Mouse (Mus musculus) MEL (cell line): ENCODE results near the gene Camk2b. TPM values are rescaled to one million over a fixed set of nuclear protein-coding genes. Genes with fewer than 3 reads are reported as not detected.

Experiments used
- DNase-seq: peaks from one replicate; pipeline ENCODE4 v3.0.0; 2011; ENCODE audit warnings: low read depth, low spot score
- H3K27ac ChIP-seq: 2 replicates; pipeline ENCODE4 v1.5.1; 2012; ENCODE audit warnings: low read depth, mild to moderate bottlenecking, control low read depth, low read length, moderate library complexity; ENCODE audit not compliant: control insufficient read depth
- H3K27me3 ChIP-seq, 2 experiments: fragments of 150-350 bp in 1 of 2; sonication (generic) in 1 of 2; 2 replicates each; pipeline ENCODE4 v1.6.1; 2012; ENCODE audit warnings: low read length in 2 of 2, mild to moderate bottlenecking in 2 of 2, improper control_type of control experiment in 1 of 2, moderate library complexity in 1 of 2; ENCODE audit not compliant: insufficient read depth in 2 of 2, control insufficient read depth in 1 of 2
- H3K36me3 ChIP-seq, 2 experiments: 2 replicates each; pipeline ENCODE4 v1.6.1; 2012 to 2014; ENCODE audit warnings: low read length in 2 of 2, improper control_type of control experiment in 1 of 2, inconsistent platforms in 1 of 2, mild to moderate bottlenecking in 1 of 2; ENCODE audit not compliant: insufficient read depth in 2 of 2, control insufficient read depth in 1 of 2
- H3K4me1 ChIP-seq, 2 experiments: fragments of 150-350 bp in 1 of 2; sonication (generic) in 1 of 2; 2 replicates each; pipeline ENCODE4 v1.6.1; 2012; ENCODE audit warnings: low read length in 2 of 2, improper control_type of control experiment in 1 of 2, mild to moderate bottlenecking in 1 of 2; ENCODE audit not compliant: insufficient read depth in 2 of 2, control insufficient read depth in 1 of 2
- H3K4me3 ChIP-seq, 2 experiments: fragments of 150-350 bp in 1 of 2; sonication (generic) in 1 of 2; 2 replicates each; pipeline ENCODE4 v1.5.1; 2012; ENCODE audit warnings: low read depth in 2 of 2, low read length in 2 of 2, mild to moderate bottlenecking in 2 of 2, moderate library complexity in 2 of 2, control low read depth in 1 of 2, improper control_type of control experiment in 1 of 2; ENCODE audit not compliant: control insufficient read depth in 1 of 2, insufficient read depth in 1 of 2
- H3K79me2 ChIP-seq: 2 replicates; pipeline ENCODE4 v1.6.1; 2012; ENCODE audit warnings: mild to moderate bottlenecking, low read length, moderate library complexity; ENCODE audit not compliant: control insufficient read depth, poor library complexity, insufficient read depth
- H3K9ac ChIP-seq: 2 replicates; pipeline ENCODE4 v1.6.1; 2012; ENCODE audit warnings: low read depth, mild to moderate bottlenecking, control low read depth, low read length, moderate library complexity; ENCODE audit not compliant: control insufficient read depth, poor library complexity, severe bottlenecking
- H3K9me3 ChIP-seq: fragments of 150-350 bp; sonication (generic); replicated peaks from 2 replicates; pipeline ENCODE4 v1.6.1; 2012; ENCODE audit warnings: mild to moderate bottlenecking, low read length, improper control_type of control experiment, moderate library complexity; ENCODE audit not compliant: insufficient read depth
- E2F4 ChIP-seq: IDR thresholded peaks from 2 replicates; pipeline ENCODE4 v1.6.1; 2011; ENCODE audit warnings: low read depth, low read length, improper control_type of control experiment, borderline replicate concordance
- EP300 ChIP-seq, 2 experiments: IDR thresholded peaks; 2 replicates each; pipeline ENCODE4 v1.6.1; 2011; ENCODE audit warnings: improper control_type of control experiment in 2 of 2, low read length in 2 of 2, low read depth in 1 of 2, mild to moderate bottlenecking in 1 of 2
- ETS1 ChIP-seq: IDR thresholded peaks from 2 replicates; pipeline ENCODE4 v1.6.1; 2012; ENCODE audit warnings: low read depth, mild to moderate bottlenecking, inconsistent platforms, low read length, improper control_type of control experiment, moderate library complexity
- GATA1 ChIP-seq: IDR thresholded peaks from 2 replicates; pipeline ENCODE4 v1.6.1; 2011; ENCODE audit warnings: low read depth, low read length, improper control_type of control experiment
- MAFK ChIP-seq: IDR thresholded peaks from 2 replicates; pipeline ENCODE4 v1.6.1; 2011; ENCODE audit warnings: low read depth, mild to moderate bottlenecking, low read length, improper control_type of control experiment, borderline replicate concordance
- MXI1 ChIP-seq: IDR thresholded peaks from 2 replicates; pipeline ENCODE4 v1.6.1; 2011; ENCODE audit warnings: mild to moderate bottlenecking, low read depth, low read length, improper control_type of control experiment
- NRF1 ChIP-seq: IDR thresholded peaks from 2 replicates; pipeline ENCODE4 v1.6.1; 2014; ENCODE audit warnings: low read depth, mild to moderate bottlenecking, inconsistent platforms, low read length, improper control_type of control experiment, moderate library complexity; ENCODE audit not compliant: poor library complexity, insufficient read depth, severe bottlenecking
- POLR2A ChIP-seq, 2 experiments: IDR thresholded peaks; 2 replicates each; pipeline ENCODE4 v1.6.1; 2011 to 2012; ENCODE audit warnings: low read length in 2 of 2, mild to moderate bottlenecking in 2 of 2, control low read depth in 1 of 2, improper control_type of control experiment in 1 of 2, low read depth in 1 of 2, moderate library complexity in 1 of 2; ENCODE audit not compliant: control insufficient read depth in 1 of 2, insufficient read depth in 1 of 2, poor library complexity in 1 of 2
- POLR2AphosphoS5 ChIP-seq: IDR thresholded peaks from 2 replicates; pipeline ENCODE4 v1.6.1; 2012; ENCODE audit warnings: low read depth, borderline replicate concordance, mild to moderate bottlenecking, inconsistent platforms, low read length, moderate library complexity, mixed read lengths
- SIN3A ChIP-seq: IDR thresholded peaks from 2 replicates; pipeline ENCODE4 v1.6.1; 2012; ENCODE audit warnings: low read length, improper control_type of control experiment, inconsistent platforms
- SMC3 ChIP-seq: IDR thresholded peaks from 2 replicates; pipeline ENCODE4 v1.6.1; 2011; ENCODE audit warnings: low read depth, low read length, improper control_type of control experiment
- TAL1 ChIP-seq: IDR thresholded peaks from 2 replicates; pipeline ENCODE4 v1.6.1; 2012; ENCODE audit warnings: mild to moderate bottlenecking, inconsistent platforms, low read length, moderate library complexity, mixed read lengths
- USF1 ChIP-seq: IDR thresholded peaks from 2 replicates; pipeline ENCODE4 v1.6.1; 2014; ENCODE audit warnings: low read depth, mild to moderate bottlenecking, inconsistent platforms, low read length, improper control_type of control experiment, moderate library complexity
- USF2 ChIP-seq, 2 experiments: IDR thresholded peaks; 2 replicates each; pipeline ENCODE4 v1.6.1; 2011 to 2012; ENCODE audit warnings: improper control_type of control experiment in 2 of 2, low read length in 2 of 2, borderline replicate concordance in 1 of 2, inconsistent platforms in 1 of 2, low read depth in 1 of 2, mild to moderate bottlenecking in 1 of 2; ENCODE audit not compliant: insufficient read depth in 1 of 2
- ZKSCAN1 ChIP-seq: IDR thresholded peaks from 2 replicates; pipeline ENCODE4 v1.6.1; 2012; ENCODE audit warnings: low read depth, mild to moderate bottlenecking, inconsistent platforms, low read length, improper control_type of control experiment, moderate library complexity
- polyA plus RNA-seq, 2 experiments: library from polyadenylated mRNA; stranded (reverse) in 1 of 2; unstranded in 1 of 2; fragments of >175 nt in 1 of 2; fragments of >200 nt in 1 of 2; gene quantifications; 2 replicates each; pipeline versions ENCODE4 v1.2.1 to v1.2.4; 2012; ENCODE audit warnings: low replicate concordance in 2 of 2, low read depth in 1 of 2; ENCODE audit not compliant: insufficient read length in 2 of 2, insufficient read depth in 1 of 2, missing spikeins in 1 of 2
- total RNA-seq: library from RNA; depleted of rRNA; stranded (reverse); fragments of 300-350 nt; gene quantifications from 2 replicates; pipeline ENCODE4 v1.2.3, GENCODE M21; 2012

The Camk2b gene
- total and polyA plus RNA-seq, 3 experiments: 0.04 TPM; not detected in 1

- TF ChIP-seq SMC3 (no peak), NRF1 (no peak), USF2 (IDR thresholded peaks at IDR 0.05; ENCODE audit: borderline replicate concordance in 1 of 2, insufficient read depth in 1 of 2, low read depth in 1 of 2, low read length in 2 of 2) (no peak), TAL1 (no peak), ZKSCAN1 (no peak), GATA1 (no peak), MXI1 (no peak), POLR2A (IDR thresholded peaks at IDR 0.05; ENCODE audit: control insufficient read depth in 1 of 2, insufficient read depth in 1 of 2, low read depth in 1 of 2, low read length in 2 of 2, poor library complexity in 1 of 2) (no peak), SIN3A (no peak), POLR2AphosphoS5 (no peak)
- TF ChIP-seq, all 39 proteins: peak for 0
- Histone ChIP-seq H3K4me3 (no peak overlapping the region), H3K36me3 (no peaks in the 10 kb centered on the region), H3K79me2 (no peaks in the 10 kb centered on the region), H3K27me3 (peaks cover 0 to 2% of the 10 kb centered on the region in 2 experiments; a peak in 1 of 4 replicates), H3K9ac (no peak overlapping the region), H3K9me3 (no peaks in the 10 kb centered on the region), H3K4me1 (no peaks in the 10 kb centered on the region), H3K27ac (no peak overlapping the region)
- DNase-seq: no peak
These were observed 4.3 kb downstream of the Camk2b start for GRCm38 (mm10) chr11:6061891-6062290.

- no peaks in the 10 kb centered on the region for H3K4me1 ChIP-seq
- no peaks in the 10 kb centered on the region for H3K9me3 ChIP-seq
- TF ChIP-seq SMC3 (no peak), EP300 (IDR thresholded peaks at IDR 0.05; ENCODE audit: low read depth in 1 of 2, low read length in 2 of 2) (no peak), ETS1 (no peak), POLR2A (IDR thresholded peaks at IDR 0.05; ENCODE audit: control insufficient read depth in 1 of 2, insufficient read depth in 1 of 2, low read depth in 1 of 2, low read length in 2 of 2, poor library complexity in 1 of 2) (no peak)
- H3K36me3 ChIP-seq: no peaks in the 10 kb centered on the region
- no peak overlapping the region for H3K4me3 ChIP-seq
- no peak overlapping the region for H3K9ac ChIP-seq
- no peak overlapping the region for H3K27ac ChIP-seq
- H3K79me2 ChIP-seq: no peaks in the 10 kb centered on the region
- DNase-seq: no peak
- peaks cover 0 to 6% of the 10 kb centered on the region in 2 experiments; a peak in 1 of 4 replicates for H3K27me3 ChIP-seq
These were observed 7.0 kb downstream of the Camk2b start for GRCm38 (mm10) chr11:6059162-6059561.

- Histone ChIP-seq H3K4me3 (no peak overlapping the region), H3K9ac (no peak overlapping the region), H3K4me1 (no peaks in the 10 kb centered on the region), H3K27me3 (peaks cover 4 to 7% of the 10 kb centered on the region in 2 experiments; a peak in 2 of 4 replicates), H3K9me3 (no peaks in the 10 kb centered on the region), H3K79me2 (no peaks in the 10 kb centered on the region), H3K36me3 (no peaks in the 10 kb centered on the region), H3K27ac (no peak overlapping the region)
- no peak for DNase-seq
- TF ChIP-seq USF1 (no peak), NRF1 (no peak), E2F4 (no peak), ETS1 (no peak), MAFK (no peak)
These were observed 12.8 kb downstream of the Camk2b start for GRCm38 (mm10) chr11:6053386-6053785.
